Mouse (Mus musculus): ENCODE results near the gene Tspan11. TPM values are rescaled to one million over a fixed set of nuclear protein-coding genes. Genes with fewer than 3 reads are reported as not detected.

Gene Tspan11
- total RNA-seq, 4 experiments from 2014 or later, result 0.24 to 1.5 (median 0.68) TPM

- DNase-seq (ENCODE audit: low spot score in 2 of 2), result peak; percentile 12 to 22
Measured at GRCm38 (mm10) chr6:127932697-127933096, 45.3 kb downstream of the Tspan11 start.

GRCm38 (mm10) chr6:127933841-127934240 is 46.5 kb downstream of the Tspan11 start:
- peak; percentile 55 to 66 for DNase-seq (ENCODE audit: low spot score in 2 of 2)

GRCm38 (mm10) chr6:127935105-127935504 is 47.7 kb downstream of the Tspan11 start:
- no peak for DNase-seq (ENCODE audit: low spot score in 2 of 2)

- DNase-seq (ENCODE audit: low spot score in 2 of 2), result no peak
Measured at GRCm38 (mm10) chr6:127942421-127942820, 55.0 kb downstream of the Tspan11 start.

GRCm38 (mm10) chr6:127945725-127946124 is 58.3 kb downstream of the Tspan11 start:
- peak; percentile 32 to 38 for DNase-seq (ENCODE audit: low spot score in 2 of 2)

- DNase-seq (ENCODE audit: low spot score in 2 of 2), result no peak
Measured at GRCm38 (mm10) chr6:127948656-127949055, 61.3 kb downstream of the Tspan11 start.

GRCm38 (mm10) chr6:127949885-127950284 is 62.5 kb downstream of the Tspan11 start:
- no peak for DNase-seq (ENCODE audit: low spot score in 2 of 2)

- DNase-seq (ENCODE audit: low spot score in 2 of 2), result no peak
Measured at GRCm38 (mm10) chr6:127953071-127953470, 65.7 kb downstream of the Tspan11 start.

- no peak for DNase-seq (ENCODE audit: low spot score in 2 of 2)
Measured at GRCm38 (mm10) chr6:127956172-127956571, 68.8 kb downstream of the Tspan11 start.

GRCm38 (mm10) chr6:127960203-127960602 is 72.8 kb downstream of the Tspan11 start:
- no peak for DNase-seq (ENCODE audit: low spot score in 2 of 2)

- no peak for DNase-seq (ENCODE audit: low spot score in 2 of 2)
Measured at GRCm38 (mm10) chr6:127965497-127965896, 78.1 kb downstream of the Tspan11 start.

- no peak for DNase-seq (ENCODE audit: low spot score in 2 of 2)
Measured at GRCm38 (mm10) chr6:127969709-127970108, 82.3 kb downstream of the Tspan11 start.

- DNase-seq (ENCODE audit: low spot score in 2 of 2), result peak; percentile 56 to 61
Measured at GRCm38 (mm10) chr6:127970120-127970519, 82.7 kb downstream of the Tspan11 start.

GRCm38 (mm10) chr6:127970848-127971247 is 83.5 kb downstream of the Tspan11 start:
- no peak for DNase-seq (ENCODE audit: low spot score in 2 of 2)

GRCm38 (mm10) chr6:127971931-127972330 is 84.5 kb downstream of the Tspan11 start:
- DNase-seq (ENCODE audit: low spot score in 2 of 2), result no peak

- DNase-seq (ENCODE audit: low spot score in 2 of 2), result no peak
Measured at GRCm38 (mm10) chr6:127973553-127973952, 86.2 kb downstream of the Tspan11 start.

- no peak for DNase-seq (ENCODE audit: low spot score in 2 of 2)
Measured at GRCm38 (mm10) chr6:127974000-127974399, 86.6 kb downstream of the Tspan11 start.

- DNase-seq (ENCODE audit: low spot score in 2 of 2), result no peak
Measured at GRCm38 (mm10) chr6:127976695-127977094, 89.3 kb downstream of the Tspan11 start.

- no peak for DNase-seq (ENCODE audit: low spot score in 2 of 2)
Measured at GRCm38 (mm10) chr6:127978941-127979340, 91.6 kb downstream of the Tspan11 start.

- no peak for DNase-seq (ENCODE audit: low spot score in 2 of 2)
Measured at GRCm38 (mm10) chr6:127979831-127980230, 92.4 kb downstream of the Tspan11 start.

- DNase-seq (ENCODE audit: low spot score in 2 of 2), result no peak
Measured at GRCm38 (mm10) chr6:127980381-127981045, 93.1 kb downstream of the Tspan11 start.

GRCm38 (mm10) chr6:127981176-127981575 is 93.8 kb downstream of the Tspan11 start:
- DNase-seq (ENCODE audit: low spot score in 2 of 2), result no peak

- peak in 1 of 2 experiments; percentile 41 for DNase-seq (ENCODE audit: low spot score in 2 of 2)
Measured at GRCm38 (mm10) chr6:127986357-127986756, 99.0 kb downstream of the Tspan11 start.

Measured in gastrocnemius, adult 8-10 months (tissue).